Mouse (Mus musculus) right cerebral cortex, postnatal 10 days (tissue): Measurements from ENCODE around the gene Gm11114.

ENCODE experiments used
- DNase-seq, 2 experiments: peaks; one replicate each; pipeline ENCODE4 v3.0.0; 2021; ENCODE audit warnings: low spot score in 2 of 2

Gene Gm11114

DNA sequence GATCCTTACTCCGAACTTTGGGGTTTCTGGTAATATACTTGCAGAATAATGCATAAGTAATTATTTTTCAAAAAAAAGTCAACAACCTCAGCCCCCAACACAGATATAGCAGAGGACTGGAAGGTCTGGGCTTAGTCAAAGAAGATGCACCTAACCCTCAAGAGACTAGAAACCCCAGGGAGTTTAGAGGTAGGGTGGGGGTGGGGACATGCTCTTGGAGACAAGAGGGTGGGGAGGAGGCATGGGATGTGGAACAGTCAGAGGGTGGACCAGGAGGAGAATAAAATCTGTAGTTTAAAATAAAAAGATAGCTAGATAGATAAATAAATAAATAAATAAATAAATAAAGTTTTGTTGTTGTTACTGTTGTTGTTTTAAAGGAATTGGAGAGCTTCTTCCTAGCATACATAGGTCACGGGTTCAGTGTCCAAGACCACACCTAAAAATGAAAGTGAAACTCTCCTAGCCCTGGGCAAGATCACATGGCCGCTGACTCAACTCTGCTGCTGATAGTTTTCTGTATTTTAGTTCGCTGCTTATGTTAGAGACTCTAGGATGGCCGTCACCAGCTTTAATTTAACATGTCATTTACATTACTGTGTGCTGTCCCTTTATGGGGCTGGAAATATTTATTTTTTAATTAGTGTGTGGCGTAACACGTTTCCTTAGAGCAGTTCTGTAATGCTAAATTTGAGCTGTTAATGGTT is 44.7 kb downstream of the Gm11114 start:
- DNase-seq: no peak
